Mouse (Mus musculus) embryonic facial prominence, embryonic 14.5 days (tissue): Measurements from ENCODE around the gene 4930572O03Rik. TPM values are rescaled to one million over a fixed set of nuclear protein-coding genes. Genes with fewer than 3 reads are reported as not detected.
"Not testable (repeated sequence)": the region's sequence is repeated elsewhere in the genome, so short reads cannot be mapped to it uniquely, and the experiment has no call there.

Source experiments
- ATAC-seq: fragments of 200-750 bp; cut with Nextera tagmentation; 2 replicates; pipeline ENCODE4 v1.8.0; 2017; ENCODE audit warnings: low read depth, moderate number of reproducible peaks, moderate TSS enrichment
- DNase-seq: peaks from one replicate; pipeline ENCODE4 v3.0.0-alpha.2; 2015; ENCODE audit warnings: low spot score
- H3K27ac ChIP-seq: fragments of 300-500 bp; sonication (generic); replicated peaks from 2 replicates; pipeline ENCODE4 v1.5.1; 2014; ENCODE audit warnings: low read depth, mild to moderate bottlenecking, low read length, moderate library complexity
- H3K27me3 ChIP-seq: fragments of 300-500 bp; sonication (generic); replicated peaks from 2 replicates; pipeline ENCODE4 v1.6.1; 2014; ENCODE audit warnings: low read length; ENCODE audit not compliant: control insufficient read depth, insufficient read depth
- H3K36me3 ChIP-seq: fragments of 300-500 bp; sonication (generic); 2 replicates; pipeline ENCODE4 v1.6.1; 2014; ENCODE audit warnings: low read length, mixed read lengths; ENCODE audit not compliant: control insufficient read depth, insufficient read depth
- H3K4me1 ChIP-seq: fragments of 300-500 bp; sonication (generic); 2 replicates; pipeline ENCODE4 v1.6.1; 2014; ENCODE audit warnings: antibody characterized with exemption, low read length; ENCODE audit not compliant: control insufficient read depth, insufficient read depth
- H3K4me2 ChIP-seq: fragments of 300-500 bp; sonication (generic); 2 replicates; pipeline ENCODE4 v1.6.1; 2014; ENCODE audit warnings: low read depth, mild to moderate bottlenecking, low read length, moderate library complexity, mixed read lengths
- H3K4me3 ChIP-seq: fragments of 300-500 bp; sonication (generic); 2 replicates; pipeline ENCODE4 v1.5.1; 2014; ENCODE audit warnings: low read depth, mild to moderate bottlenecking, low read length
- H3K9ac ChIP-seq: fragments of 300-500 bp; sonication (generic); 2 replicates; pipeline ENCODE4 v1.6.1; 2014; ENCODE audit warnings: low read depth, mild to moderate bottlenecking, low read length, moderate library complexity, mixed read lengths
- H3K9me3 ChIP-seq: fragments of 300-500 bp; sonication (generic); 2 replicates; pipeline ENCODE4 v1.6.1; 2016; ENCODE audit warnings: low read length; ENCODE audit not compliant: control insufficient read depth
- WGBS: fragments of 180-500 bp; shearing (Covaris S2); extraction: QIAGEN DNeasy Blood & Tissue Kit; methylation state at CpG from one replicate; pipeline ENCODE4 v1.1.7; 2014; 5-methylcytosine and 5-hydroxymethylcytosine counted together
- polyA plus RNA-seq: library from polyadenylated mRNA; unstranded; fragments of >200 nt; fragmentation: Nextera tagmentation; extraction: Ambion mirVana; gene quantifications from 2 replicates; pipeline ENCODE4 v1.2.1, GENCODE M21; 2014

The 4930572O03Rik gene
- polyA plus RNA-seq, result not detected in 2 replicates

GRCm38 (mm10) chr5:15656959-15657358, at the start of gene 4930572O03Rik:
Gene 4930572O03Rik, minus strand, starts transcription at chr5:15657059.
- H3K4me1 ChIP-seq, H3K9ac ChIP-seq, H3K27ac ChIP-seq, ATAC-seq, H3K4me2 ChIP-seq, H3K36me3 ChIP-seq, H3K27me3 ChIP-seq, H3K9me3 ChIP-seq, DNase-seq, H3K4me3 ChIP-seq: not testable (repeated sequence)
- WGBS, result 57% methylated on average over 1 of the region's 1 CpGs

- H3K36me3 ChIP-seq, H3K4me1 ChIP-seq, H3K4me3 ChIP-seq, H3K9me3 ChIP-seq, ATAC-seq, H3K27ac ChIP-seq, DNase-seq, H3K9ac ChIP-seq, H3K4me2 ChIP-seq, H3K27me3 ChIP-seq: not testable (repeated sequence)
- WGBS, result 23% methylated on average over 5 of the region's 5 CpGs
Measured at GRCm38 (mm10) chr5:15702891-15703290, 46.0 kb upstream of the 4930572O03Rik start.

GRCm38 (mm10) chr5:15697719-15698118, 40.9 kb upstream of the 4930572O03Rik start:
- H3K4me3 ChIP-seq, H3K9me3 ChIP-seq, H3K4me1 ChIP-seq, DNase-seq, H3K27ac ChIP-seq, H3K9ac ChIP-seq, H3K4me2 ChIP-seq, ATAC-seq, H3K36me3 ChIP-seq, H3K27me3 ChIP-seq: not testable (repeated sequence)
- WGBS, result 40% methylated on average over 2 of the region's 2 CpGs

DNA sequence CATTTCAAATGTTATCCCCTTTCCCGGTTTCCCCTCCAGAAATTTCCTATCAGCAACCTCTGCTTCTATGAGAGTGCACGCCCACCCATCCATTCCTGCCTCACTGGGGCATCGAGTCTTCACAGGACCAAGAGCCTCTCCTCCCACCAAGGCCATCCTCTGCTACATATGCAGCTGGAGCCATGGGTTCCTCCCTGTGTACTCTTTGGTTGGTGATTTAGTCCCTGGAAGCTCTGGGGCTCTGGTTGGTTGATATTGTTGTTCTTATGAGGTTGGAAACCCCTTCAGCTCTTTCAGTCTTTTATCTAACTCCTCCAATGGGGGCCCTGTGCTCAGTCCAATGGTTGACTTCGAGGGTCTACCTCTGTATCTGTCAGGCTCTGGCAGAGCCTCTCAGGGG, 35.0 kb upstream of the 4930572O03Rik start:
- 84% methylated on average over 4 of the region's 4 CpGs for WGBS
- not testable (repeated sequence) for H3K4me1 ChIP-seq, H3K4me2 ChIP-seq, H3K9ac ChIP-seq, H3K4me3 ChIP-seq, H3K27me3 ChIP-seq, H3K9me3 ChIP-seq, H3K27ac ChIP-seq, H3K36me3 ChIP-seq, ATAC-seq
- DNase-seq, result peak; percentile 0

- not testable (repeated sequence) for H3K27ac ChIP-seq, H3K4me3 ChIP-seq, H3K27me3 ChIP-seq, H3K36me3 ChIP-seq, H3K9ac ChIP-seq, ATAC-seq, H3K4me1 ChIP-seq, H3K9me3 ChIP-seq, H3K4me2 ChIP-seq
- whole genome bisulfite sequencing, result 72% methylated on average over 4 of the region's 4 CpGs
- peak; percentile 4 for DNase-seq
Measured at GRCm38 (mm10) chr5:15690822-15691221, 34.0 kb upstream of the 4930572O03Rik start.

- not testable (repeated sequence) for H3K4me3 ChIP-seq, DNase-seq
- WGBS, result 79% methylated on average over 6 of the region's 6 CpGs
Measured at GRCm38 (mm10) chr5:15689659-15690213, 32.9 kb upstream of the 4930572O03Rik start.

GRCm38 (mm10) chr5:15688874-15689658, 32.2 kb upstream of the 4930572O03Rik start:
- H3K4me3 ChIP-seq, DNase-seq, H3K4me2 ChIP-seq, H3K36me3 ChIP-seq, H3K27me3 ChIP-seq, H3K9ac ChIP-seq, H3K27ac ChIP-seq, H3K4me1 ChIP-seq: not testable (repeated sequence)
- ATAC-seq, result peak; percentile 57
- peaks cover 14% of the 10 kb centered on the region for H3K9me3 ChIP-seq
- 52% methylated on average over 4 of the region's 4 CpGs for WGBS

More at GRCm38 (mm10) chr5:15689659-15690213, 32.9 kb upstream of the 4930572O03Rik start:
- not testable (repeated sequence) for H3K4me2 ChIP-seq, H3K27ac ChIP-seq, H3K9ac ChIP-seq, H3K4me1 ChIP-seq, H3K27me3 ChIP-seq, H3K36me3 ChIP-seq
- peaks cover 11% of the 10 kb centered on the region for H3K9me3 ChIP-seq
- peak; percentile 88 for ATAC-seq

GRCm38 (mm10) chr5:15681301-15682035, 24.6 kb upstream of the 4930572O03Rik start:
- not testable (repeated sequence) for DNase-seq, H3K27me3 ChIP-seq, H3K9ac ChIP-seq, H3K4me2 ChIP-seq, H3K4me1 ChIP-seq, H3K27ac ChIP-seq, H3K36me3 ChIP-seq, H3K4me3 ChIP-seq
- 80% methylated on average over 7 of the region's 10 CpGs for WGBS
- ATAC-seq, result 0 out of 2 replicates have a peak, but pooled peaks have one; percentile 47
- peaks cover 16% of the 10 kb centered on the region for H3K9me3 ChIP-seq
